Mouse (Mus musculus): ENCODE data around the gene Pum3.

The Pum3 gene

DNA sequence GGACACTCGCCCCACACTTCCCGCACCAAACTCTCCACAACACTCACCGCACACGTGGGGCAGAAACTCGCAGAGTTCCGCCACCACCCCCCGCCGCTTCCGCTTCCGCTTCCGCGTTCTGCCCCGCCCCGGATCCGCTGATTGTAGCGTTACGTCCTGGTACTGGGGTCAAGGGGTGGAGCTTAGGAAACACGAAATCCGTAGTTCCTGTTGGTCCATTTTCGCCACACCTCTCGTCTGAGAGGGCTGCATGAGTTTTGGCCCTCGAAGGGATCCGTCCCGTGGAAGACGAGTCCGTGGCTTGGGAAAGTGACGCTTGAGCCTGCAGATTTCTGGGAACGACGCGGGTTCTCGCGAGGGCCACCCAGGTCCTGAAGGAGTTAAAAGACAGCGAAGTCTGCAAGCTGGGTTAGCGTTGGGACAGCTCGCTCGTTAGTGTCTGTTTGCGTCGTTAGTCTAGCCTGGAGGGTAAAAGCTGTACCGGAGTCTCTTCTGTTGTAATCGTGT, at the start of gene Pum3:
Gene Pum3, minus strand, starts transcription at position 81 of the 507 bp plus-strand sequence.
- peak; percentile 93 for DNase-seq (ENCODE audit: low spot score)

DNA sequence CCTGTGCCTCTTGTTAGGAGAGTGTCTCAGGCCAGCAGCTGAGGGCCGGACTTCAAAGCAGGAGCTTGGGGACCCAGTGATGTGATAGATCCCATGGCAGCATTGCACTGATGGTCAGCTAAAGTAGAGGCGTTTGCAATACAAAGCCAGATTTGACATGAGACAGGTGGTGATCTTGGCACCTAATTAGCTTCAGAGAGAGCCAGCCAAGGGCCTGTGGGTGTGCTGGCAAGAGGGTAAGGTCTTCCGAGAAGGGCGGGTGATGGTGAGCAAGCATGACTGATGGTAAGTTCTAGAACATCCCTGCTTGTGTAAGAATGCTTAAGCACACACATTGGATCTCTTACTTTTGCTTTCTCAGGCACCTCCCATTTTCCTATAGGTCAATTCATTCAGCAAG, 37.1 kb upstream of the Pum3 start:
- no peak for DNase-seq (ENCODE audit: low spot score)

DNA sequence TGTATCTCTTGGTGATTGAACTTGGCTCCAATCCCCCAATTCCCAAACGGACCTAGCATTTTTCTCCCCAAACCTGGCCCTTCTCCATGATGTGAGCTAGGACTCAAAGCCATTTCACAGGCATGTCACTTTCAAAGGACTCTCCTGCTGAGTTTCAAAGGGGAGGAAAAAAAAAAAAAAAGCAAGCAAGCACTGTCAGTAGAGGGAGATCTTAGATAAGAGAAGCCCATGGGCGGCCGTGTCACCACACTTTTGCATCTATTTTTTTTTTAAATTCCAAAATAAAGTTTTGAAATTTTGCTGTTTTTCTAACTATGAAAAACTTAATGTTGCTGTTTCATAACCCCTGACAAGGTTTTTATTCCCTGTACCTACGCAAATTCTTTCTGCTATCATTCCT, 33.0 kb upstream of the Pum3 start:
- no peak for DNase-seq (ENCODE audit: low spot score)

DNA sequence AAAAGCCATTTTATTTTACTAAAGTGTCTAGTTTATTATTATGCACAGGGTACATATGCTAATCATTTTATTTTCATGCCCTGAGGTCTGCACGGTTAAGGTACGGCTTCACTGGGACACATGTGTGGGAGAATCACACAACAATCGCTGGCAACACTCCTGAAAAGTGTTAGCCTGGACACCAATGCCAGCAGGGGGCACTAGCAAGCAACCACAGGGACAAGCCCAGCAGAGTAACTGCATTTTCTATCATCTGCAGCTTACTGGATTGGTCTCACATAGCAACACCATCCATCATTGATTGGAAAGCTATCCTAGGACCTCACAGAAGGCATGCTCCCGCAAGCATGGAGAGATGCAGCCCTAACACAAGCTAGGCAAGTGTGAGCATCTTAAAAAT, 20.8 kb upstream of the Pum3 start:
- peak; percentile 84 for DNase-seq (ENCODE audit: low spot score)

DNA sequence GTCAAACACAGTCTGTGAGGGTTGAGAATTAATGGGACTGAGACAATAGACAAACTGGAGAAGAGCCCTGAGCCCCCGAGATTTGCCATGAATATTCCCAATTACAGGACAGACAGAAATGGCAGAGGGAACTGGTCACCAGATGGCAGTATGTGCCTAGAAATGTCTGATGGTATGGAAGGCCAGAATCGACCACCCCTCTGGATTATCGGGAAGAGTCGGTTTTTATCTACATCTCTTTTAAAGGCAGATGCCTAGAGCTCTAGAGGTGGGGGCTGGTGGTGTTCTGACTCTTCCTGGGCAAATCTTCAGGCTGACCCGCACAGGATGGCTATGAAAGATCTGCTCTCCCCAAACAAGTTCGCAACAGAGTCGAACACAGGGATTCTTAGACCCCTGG, 17.9 kb upstream of the Pum3 start:
- DNase-seq (ENCODE audit: low spot score), result peak; percentile 56

GRCm38 (mm10) chr19:27441106-27441505, 11.5 kb upstream of the Pum3 start:
- DNase-seq (ENCODE audit: low spot score), result no peak

- no peak for DNase-seq (ENCODE audit: low spot score)
Measured at GRCm38 (mm10) chr19:27437982-27438652, 8.5 kb upstream of the Pum3 start.

DNA sequence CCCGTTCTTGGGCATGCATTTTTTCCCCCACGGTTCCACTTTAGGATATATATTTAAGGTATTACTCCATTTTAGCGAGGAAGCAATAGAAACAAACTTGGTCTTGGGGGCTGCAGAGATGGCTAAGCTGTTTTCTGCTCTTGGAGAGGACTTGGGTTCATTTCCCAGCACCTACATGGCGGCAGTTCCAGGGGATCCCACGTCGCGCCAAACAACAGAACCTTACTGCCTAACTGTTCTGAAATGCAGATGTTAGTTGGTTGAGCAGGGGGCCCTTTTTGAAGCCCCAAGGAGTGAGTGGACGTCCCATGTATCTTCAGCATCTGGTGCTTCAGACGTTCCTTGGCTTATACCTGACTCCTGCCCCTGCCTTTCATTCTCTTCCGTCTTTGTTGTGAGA, 781 bp upstream of the Pum3 start:
- no peak for DNase-seq (ENCODE audit: low spot score)

DNA sequence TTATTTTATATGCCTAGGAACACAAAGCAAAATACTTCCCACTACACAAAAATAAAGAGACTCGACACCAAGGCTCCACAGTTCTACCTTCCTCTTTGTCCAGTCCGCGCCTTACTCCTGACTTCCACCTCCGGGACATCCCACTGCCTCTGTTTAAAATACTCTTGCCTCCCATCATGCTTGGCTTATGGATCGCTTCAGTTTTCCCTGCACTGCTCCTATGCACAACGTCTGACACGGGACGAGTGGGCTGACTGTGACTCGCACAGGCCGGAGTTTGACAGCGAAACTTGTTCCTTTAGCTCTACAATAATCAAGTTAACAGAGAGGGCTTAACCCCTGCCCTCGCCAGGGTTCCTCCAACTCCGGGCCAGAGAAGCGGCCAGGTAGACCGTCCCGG, 344 bp downstream of the Pum3 start:
- DNase-seq (ENCODE audit: low spot score), result no peak

DNA sequence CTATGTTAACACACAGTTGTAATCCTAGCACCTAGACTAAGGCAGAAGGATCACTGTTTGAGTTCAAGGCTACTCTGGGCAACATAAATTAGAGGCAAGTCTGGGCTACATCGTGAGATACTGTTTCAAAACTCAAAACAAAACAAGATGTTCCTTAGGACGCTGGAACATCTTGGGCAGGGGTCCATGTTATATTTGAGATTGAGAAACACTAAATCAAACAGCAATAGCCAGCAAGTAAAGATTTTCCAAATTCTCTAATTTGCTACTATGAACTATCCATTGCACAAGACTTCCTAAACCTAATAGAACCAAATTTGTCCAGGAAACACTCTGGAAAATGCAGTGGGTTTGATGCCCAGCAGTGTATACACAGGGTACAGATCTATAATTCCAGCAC, 1.8 kb downstream of the Pum3 start:
- no peak for DNase-seq (ENCODE audit: low spot score)

DNA sequence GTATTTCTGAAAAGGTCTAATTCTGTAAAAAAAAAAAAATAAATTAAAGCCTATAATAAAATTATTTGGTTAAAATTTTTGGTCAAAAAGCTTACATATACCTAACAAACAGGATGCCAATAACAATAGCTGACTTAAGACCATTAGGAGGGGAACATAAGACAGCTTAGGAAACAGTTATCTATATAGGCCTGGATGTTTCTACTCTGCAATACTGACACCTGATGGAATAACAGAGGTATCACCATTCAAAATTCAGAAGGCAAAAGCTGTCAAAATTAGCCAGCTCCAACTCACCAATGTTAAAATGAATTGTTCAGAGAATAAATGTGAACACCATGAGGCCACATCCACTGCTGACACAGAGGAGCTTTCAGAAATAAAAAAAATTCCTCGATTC, 3.2 kb downstream of the Pum3 start:
- DNase-seq (ENCODE audit: low spot score), result no peak

DNA sequence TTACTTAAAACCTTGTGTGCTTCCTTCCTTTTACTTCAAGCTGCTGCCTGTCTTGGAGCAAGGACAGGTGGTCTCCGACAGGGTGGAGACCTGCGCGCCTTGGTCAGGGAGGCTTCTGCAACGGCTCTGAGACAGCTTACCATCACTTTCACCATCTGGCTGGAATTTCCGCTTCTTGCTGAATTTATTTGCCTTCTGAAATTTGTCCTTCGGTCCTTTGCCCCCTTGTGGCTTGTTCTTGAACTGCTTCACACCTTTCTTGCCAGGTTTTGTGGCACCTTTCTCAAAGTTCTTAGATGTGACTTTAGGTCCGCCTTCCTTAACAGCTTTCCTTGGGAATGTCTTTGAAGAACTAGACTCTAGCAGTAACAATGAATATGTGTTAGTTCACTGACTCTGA, 4.0 kb downstream of the Pum3 start:
- peak; percentile 68 for DNase-seq (ENCODE audit: low spot score)

DNA sequence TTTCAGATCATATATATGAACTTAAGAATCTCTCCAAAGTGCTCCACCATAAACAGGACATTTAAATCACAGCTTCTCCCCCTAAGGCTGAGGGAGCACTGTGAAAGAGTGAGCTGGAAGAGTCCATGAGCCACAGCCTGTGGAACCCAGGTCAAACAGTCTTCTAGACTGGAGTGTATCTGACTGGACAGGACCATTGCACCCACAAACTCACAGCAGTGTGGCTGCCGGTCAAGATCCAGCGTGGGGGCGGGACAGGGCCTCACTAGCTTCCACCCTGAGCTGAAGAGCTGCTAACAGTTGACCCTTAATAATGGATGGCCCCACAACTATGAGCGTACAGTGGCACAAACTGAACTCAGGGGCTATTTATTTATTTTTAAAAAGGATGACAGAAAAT, 12.2 kb downstream of the Pum3 start:
- DNase-seq (ENCODE audit: low spot score), result no peak

DNA sequence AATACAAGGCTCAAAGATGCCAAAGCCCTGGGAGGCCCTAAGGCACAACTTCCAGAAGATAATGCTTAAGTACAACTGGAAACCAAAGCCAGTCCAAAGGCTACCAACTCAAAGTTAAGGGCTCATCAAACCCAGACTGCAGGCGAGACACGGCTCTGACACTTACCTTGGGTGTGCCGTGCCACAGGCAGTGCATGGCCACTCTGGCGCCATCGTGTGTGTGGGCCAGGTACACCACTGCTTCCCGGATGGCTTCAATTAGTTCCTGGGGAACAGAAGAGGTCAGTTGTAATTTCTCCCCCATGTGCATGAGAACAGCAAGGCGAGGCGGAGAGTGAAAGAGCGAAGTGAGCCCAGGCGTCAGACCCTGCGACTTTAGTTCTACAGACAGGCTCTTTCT, 13.1 kb downstream of the Pum3 start:
- DNase-seq (ENCODE audit: low spot score), result peak; percentile 76

- DNase-seq (ENCODE audit: low spot score), result no peak
Measured at GRCm38 (mm10) chr19:27411340-27411739, 18.3 kb downstream of the Pum3 start.

DNA sequence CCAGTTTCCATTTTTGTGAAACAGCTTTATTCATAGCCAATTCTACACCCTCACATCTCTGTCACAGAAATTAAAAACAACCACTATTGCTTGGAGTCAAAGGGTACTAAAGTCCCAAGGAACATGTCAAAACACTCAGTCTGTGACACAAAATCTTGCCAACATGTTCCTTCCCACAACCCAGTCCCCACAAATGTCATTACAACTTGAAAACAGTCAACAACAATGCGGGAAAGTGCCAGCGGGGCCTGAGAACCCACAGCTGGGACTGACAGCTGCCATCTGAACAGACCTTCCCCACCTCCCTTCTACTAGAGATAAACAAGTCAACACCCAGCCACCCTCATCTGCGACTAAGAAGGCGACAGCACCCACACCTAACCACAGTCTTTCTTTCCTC, 18.9 kb downstream of the Pum3 start:
- DNase-seq (ENCODE audit: low spot score), result peak; percentile 26

DNA sequence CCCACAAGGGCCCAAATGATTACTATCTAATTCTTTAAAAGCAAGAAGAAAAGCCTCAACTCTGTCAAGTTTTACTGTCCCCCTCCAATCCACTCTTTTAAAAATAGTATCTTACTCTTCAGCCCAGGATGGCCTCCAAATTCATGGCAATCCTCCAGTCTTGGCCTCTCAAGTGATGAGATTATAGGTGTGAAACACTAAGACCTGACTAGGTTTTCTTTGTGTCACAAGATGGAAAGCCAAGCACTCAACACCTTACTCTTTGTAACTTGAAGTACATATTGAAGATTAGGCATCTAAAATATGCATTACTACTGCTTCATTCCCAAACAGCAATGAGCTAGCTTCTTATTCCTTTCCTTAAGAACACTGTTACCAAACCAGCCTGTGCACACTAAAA, 19.8 kb downstream of the Pum3 start:
- peak; percentile 17 for DNase-seq (ENCODE audit: low spot score)

GRCm38 (mm10) chr19:27409196-27409595, 20.4 kb downstream of the Pum3 start:
- peak; percentile 8 for DNase-seq (ENCODE audit: low spot score)

DNA sequence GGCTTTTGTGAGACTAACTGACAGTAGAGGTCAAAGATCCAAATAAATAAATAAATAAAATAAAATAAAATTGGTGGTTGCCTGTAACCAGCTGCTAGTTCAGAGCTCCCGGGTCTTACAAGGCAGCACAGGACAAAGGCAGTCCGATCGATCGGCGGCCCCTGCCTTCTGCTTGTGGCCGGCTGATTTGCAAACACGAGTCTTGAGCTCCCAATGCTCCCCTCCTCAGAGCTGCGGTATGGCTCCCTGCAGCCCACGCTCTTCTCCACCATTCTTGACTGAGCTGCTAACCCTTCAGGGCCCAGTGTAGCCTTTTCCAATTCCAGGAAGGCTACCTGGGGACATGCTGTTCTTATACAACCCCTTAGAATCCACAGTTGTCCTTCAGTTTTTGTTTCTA, 31.8 kb downstream of the Pum3 start:
- no peak for DNase-seq (ENCODE audit: low spot score)

- no peak for DNase-seq (ENCODE audit: low spot score)
Measured at GRCm38 (mm10) chr19:27397223-27397622, 32.4 kb downstream of the Pum3 start.

- no peak for DNase-seq (ENCODE audit: low spot score)
Measured at GRCm38 (mm10) chr19:27396719-27397118, 32.9 kb downstream of the Pum3 start.

- DNase-seq (ENCODE audit: low spot score), result no peak
Measured at GRCm38 (mm10) chr19:27395936-27396335, 33.7 kb downstream of the Pum3 start.

- DNase-seq (ENCODE audit: low spot score), result no peak
Measured at GRCm38 (mm10) chr19:27395481-27395880, 34.1 kb downstream of the Pum3 start.

DNA sequence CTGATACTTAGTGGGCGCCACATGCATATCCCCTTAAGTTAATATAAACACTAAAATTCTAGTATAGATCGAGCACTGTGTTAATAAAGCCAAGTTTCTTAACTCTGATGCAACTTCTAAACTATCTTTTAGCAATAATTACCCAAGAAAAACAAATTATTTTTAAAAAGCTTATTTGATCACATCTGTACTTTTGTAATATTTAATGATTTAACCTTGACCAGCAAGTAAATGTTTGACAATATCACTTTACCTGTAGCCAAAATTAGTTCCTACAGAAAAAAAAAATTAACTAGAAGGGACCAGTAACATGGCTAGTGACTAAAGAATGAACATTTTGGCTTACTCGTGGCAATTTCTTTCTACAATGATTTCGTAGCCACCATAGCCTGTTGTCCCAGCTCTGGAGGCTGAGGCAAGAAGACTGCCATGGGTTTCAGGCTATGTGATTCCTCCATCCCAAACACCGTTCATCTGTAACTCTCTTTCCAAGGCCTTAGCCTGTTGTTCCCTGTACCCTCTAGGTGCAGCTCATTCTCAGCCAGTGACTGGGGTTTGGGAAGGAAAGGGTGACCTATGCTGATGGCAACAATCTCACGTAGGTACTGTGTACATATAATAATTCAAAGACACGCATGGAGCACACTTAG, 35.2 kb downstream of the Pum3 start:
- DNase-seq (ENCODE audit: low spot score), result no peak
